Mouse (Mus musculus) midbrain, embryonic 14.5 days (tissue): Measurements from ENCODE around the gene Tpk1. TPM values are rescaled to one million over a fixed set of nuclear protein-coding genes. Genes with fewer than 3 reads are reported as not detected.

Experiments
- ATAC-seq: fragments of 200-750 bp; cut with Nextera tagmentation; 2 replicates; pipeline ENCODE4 v1.8.0; 2017; ENCODE audit warnings: moderate number of reproducible peaks, moderate library complexity; ENCODE audit not compliant: low FRiP score, low TSS enrichment
- DNase-seq: peaks from one replicate; pipeline ENCODE4 v3.0.0-alpha.2; 2015
- H3K27ac ChIP-seq: fragments of 300-500 bp; sonication (generic); replicated peaks from 2 replicates; pipeline ENCODE4 v1.5.1; 2014; ENCODE audit warnings: mild to moderate bottlenecking, low read depth, low read length, moderate library complexity
- H3K27me3 ChIP-seq: fragments of 300-500 bp; sonication (generic); 2 replicates; pipeline ENCODE4 v1.6.1; 2014; ENCODE audit warnings: low read length, control low read depth, mixed read lengths; ENCODE audit not compliant: control insufficient read depth, insufficient read depth
- H3K36me3 ChIP-seq: fragments of 300-500 bp; sonication (generic); 2 replicates; pipeline ENCODE4 v1.6.1; 2014; ENCODE audit warnings: low read length, control low read depth; ENCODE audit not compliant: control insufficient read depth, insufficient read depth
- H3K4me1 ChIP-seq: fragments of 300-500 bp; sonication (generic); 2 replicates; pipeline ENCODE4 v1.6.1; 2014; ENCODE audit warnings: mild to moderate bottlenecking, antibody characterized with exemption, low read length, control low read depth; ENCODE audit not compliant: control insufficient read depth, insufficient read depth
- H3K4me2 ChIP-seq: fragments of 300-500 bp; sonication (generic); 2 replicates; pipeline ENCODE4 v1.6.1; 2014; ENCODE audit warnings: mild to moderate bottlenecking, low read length, moderate library complexity
- H3K4me3 ChIP-seq: fragments of 300-500 bp; sonication (generic); replicated peaks from 2 replicates; pipeline ENCODE4 v1.5.1; 2014; ENCODE audit warnings: low read depth, low read length
- H3K9ac ChIP-seq: fragments of 300-500 bp; sonication (generic); replicated peaks from 2 replicates; pipeline ENCODE4 v1.6.1; 2014; ENCODE audit warnings: mild to moderate bottlenecking, low read length, moderate library complexity
- H3K9me3 ChIP-seq: fragments of 300-500 bp; sonication (generic); 2 replicates; pipeline ENCODE4 v1.6.1; 2016; ENCODE audit warnings: low read length, control low read depth, mixed read lengths; ENCODE audit not compliant: control insufficient read depth
- WGBS: fragments of 180-500 bp; shearing (Covaris S2); extraction: QIAGEN DNeasy Blood & Tissue Kit; methylation state at CpG from one replicate; pipeline ENCODE4 v1.1.7; 2014; 5-methylcytosine and 5-hydroxymethylcytosine counted together
- polyA plus RNA-seq: library from polyadenylated mRNA; unstranded; fragments of >200 nt; fragmentation: Nextera tagmentation; extraction: Ambion mirVana; gene quantifications from 2 replicates; pipeline ENCODE4 v1.2.1, GENCODE M21; 2014

Gene Tpk1
- polyA plus RNA-seq, result 4.0 and 6.9 TPM in 2 replicates

DNA sequence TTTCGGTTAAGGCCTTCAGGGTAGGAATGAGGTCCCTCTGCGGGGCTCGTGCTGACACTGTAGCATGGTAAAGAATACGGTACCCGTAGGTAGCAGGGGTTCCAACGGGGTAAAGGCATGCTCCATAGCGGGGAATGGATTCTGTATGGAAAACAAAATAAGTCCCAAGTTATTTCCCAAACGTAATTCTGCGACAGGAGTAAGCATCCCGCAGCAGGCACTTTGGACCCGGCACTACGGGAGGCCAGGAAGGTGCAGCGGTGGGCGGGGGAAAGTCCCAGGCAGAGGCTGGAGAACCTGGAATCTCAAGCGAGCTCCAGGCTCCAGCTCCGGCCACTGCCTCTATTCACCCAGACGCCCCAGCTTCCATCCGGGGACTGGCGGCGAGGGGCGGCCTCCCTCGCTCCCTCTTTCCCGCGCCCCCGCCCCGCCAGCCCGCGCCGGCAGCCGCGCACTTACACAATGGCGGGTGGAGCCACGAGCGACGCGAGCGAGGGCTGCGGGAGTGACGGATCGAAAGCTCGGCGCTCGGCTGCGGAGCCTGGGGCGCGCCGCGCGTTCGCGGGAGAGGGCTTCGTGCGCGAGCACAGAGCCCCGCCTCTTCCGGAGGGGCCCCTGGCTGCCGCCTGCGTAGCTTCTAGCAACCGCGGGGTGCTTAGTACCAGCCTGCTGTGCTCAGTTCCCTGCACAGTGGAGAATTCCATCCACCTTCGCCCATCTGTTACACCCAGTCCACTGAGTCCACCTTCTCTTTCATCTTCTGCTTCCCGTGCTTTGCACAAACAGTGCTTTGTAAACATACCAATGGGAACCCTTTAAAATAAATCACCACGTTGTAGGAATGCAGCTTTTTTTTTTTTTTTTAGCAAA lies at the start of gene Tpk1:
TSS of gene Tpk1 (minus strand) at position 602 of the 870 bp plus-strand sequence.
- H3K9ac ChIP-seq, result peak within 1 kb of the TSS; percentile 87
- ATAC-seq, result peak; percentile 99

GRCm38 (mm10) chr6:43702810-43703614 lies 36.9 kb upstream of the Tpk1 start:
- ATAC-seq, result no peak
- H3K9me3 ChIP-seq, result no peaks in the 10 kb centered on the region

More for the DNA sequence above, at the start of gene Tpk1:
- H3K4me1 ChIP-seq, result no peaks in the 10 kb centered on the region
- peak within 1 kb of the TSS; percentile 62 for H3K4me2 ChIP-seq
- no peaks in the 10 kb centered on the region for H3K9me3 ChIP-seq
- peak; percentile 99 for DNase-seq
- H3K27ac ChIP-seq, result peak within 1 kb of the TSS; percentile 97
- no peaks in the 10 kb centered on the region for H3K36me3 ChIP-seq
- under 1% methylated on average over 63 of the region's 63 CpGs for WGBS
- H3K27me3 ChIP-seq, result no peaks in the 10 kb centered on the region
- H3K4me3 ChIP-seq, result peak within 1 kb of the TSS; percentile 60

GRCm38 (mm10) chr6:43691863-43692262 lies 25.8 kb upstream of the Tpk1 start:
- H3K9ac ChIP-seq, result no peak overlapping the region
- no peaks in the 10 kb centered on the region for H3K9me3 ChIP-seq
- no peaks in the 10 kb centered on the region for H3K36me3 ChIP-seq
- no peak overlapping the region for H3K27ac ChIP-seq
- DNase-seq, result no peak
- no peak for ATAC-seq
- H3K4me2 ChIP-seq, result no peak overlapping the region
- H3K4me1 ChIP-seq, result no peaks in the 10 kb centered on the region
- H3K27me3 ChIP-seq, result no peaks in the 10 kb centered on the region
- no peak overlapping the region for H3K4me3 ChIP-seq
- WGBS, result 88% methylated on average over 1 of the region's 1 CpGs

More at GRCm38 (mm10) chr6:43702810-43703614, 36.9 kb upstream of the Tpk1 start:
- Histone ChIP-seq H3K4me3 (no peak overlapping the region), H3K36me3 (no peaks in the 10 kb centered on the region), H3K27me3 (no peaks in the 10 kb centered on the region), H3K4me2 (no peak overlapping the region), H3K9ac (no peak overlapping the region), H3K4me1 (no peaks in the 10 kb centered on the region), H3K27ac (no peak overlapping the region)
- DNase-seq, result no peak
- WGBS, result 79% methylated on average over 6 of the region's 6 CpGs

- DNase-seq, result peak; percentile 85
- ATAC-seq, result peak; percentile 67; the same call in 1 of the 2 replicates
- Histone ChIP-seq H3K9ac (no peak overlapping the region), H3K9me3 (no peaks in the 10 kb centered on the region), H3K36me3 (no peaks in the 10 kb centered on the region), H3K27me3 (no peaks in the 10 kb centered on the region), H3K4me3 (no peak overlapping the region), H3K4me1 (no peaks in the 10 kb centered on the region), H3K27ac (no peak overlapping the region), H3K4me2 (no peak overlapping the region)
- WGBS, result 50% methylated on average over 2 of the region's 2 CpGs
Observed at GRCm38 (mm10) chr6:43685985-43686384, 19.9 kb upstream of the Tpk1 start.

- Histone ChIP-seq H3K4me1 (no peaks in the 10 kb centered on the region), H3K9ac (no peak overlapping the region), H3K36me3 (no peaks in the 10 kb centered on the region), H3K27ac (no peak overlapping the region), H3K4me2 (no peak overlapping the region), H3K9me3 (no peaks in the 10 kb centered on the region), H3K4me3 (no peak overlapping the region), H3K27me3 (no peaks in the 10 kb centered on the region)
- WGBS, result 39% methylated on average over 2 of the region's 2 CpGs
- DNase-seq (no peak), ATAC-seq (no peak)
Observed at GRCm38 (mm10) chr6:43682535-43682934, 16.5 kb upstream of the Tpk1 start.

- 86% methylated on average over 2 of the region's 2 CpGs for WGBS
- no peak overlapping the region for H3K4me2 ChIP-seq
- DNase-seq (no peak), ATAC-seq (no peak)
- H3K27me3 ChIP-seq, result no peaks in the 10 kb centered on the region
- no peaks in the 10 kb centered on the region for H3K4me1 ChIP-seq
- no peaks in the 10 kb centered on the region for H3K9me3 ChIP-seq
- no peak overlapping the region for H3K9ac ChIP-seq
- no peaks in the 10 kb centered on the region for H3K36me3 ChIP-seq
- H3K4me3 ChIP-seq, result no peak overlapping the region
- H3K27ac ChIP-seq, result no peak overlapping the region
Observed at GRCm38 (mm10) chr6:43678689-43679212, 12.7 kb upstream of the Tpk1 start.

DNA sequence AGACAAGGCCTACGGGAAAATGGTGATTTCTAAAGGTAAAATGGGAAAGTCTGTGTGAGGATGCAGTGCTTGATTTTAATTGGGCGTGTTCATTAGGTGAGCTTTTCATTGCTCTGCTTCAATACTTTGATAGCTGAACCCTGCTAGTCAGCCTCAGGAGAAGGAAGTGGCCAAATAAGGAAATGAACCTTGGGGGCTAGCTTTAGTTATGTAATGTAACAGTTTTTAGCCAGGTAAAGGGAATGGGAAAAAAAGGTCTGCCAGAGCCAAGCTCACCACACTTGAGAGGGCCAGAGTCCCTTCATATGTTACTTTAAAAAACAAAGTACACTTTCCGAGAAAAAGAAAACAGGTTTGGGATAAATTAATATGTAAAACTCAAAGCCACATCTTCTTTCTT lies 11.5 kb upstream of the Tpk1 start:
- ATAC-seq (no peak), DNase-seq (no peak)
- H3K4me3 ChIP-seq, result no peak overlapping the region
- no peaks in the 10 kb centered on the region for H3K4me1 ChIP-seq
- 84% methylated on average over 3 of the region's 3 CpGs for WGBS
- no peak overlapping the region for H3K9ac ChIP-seq
- no peak overlapping the region for H3K4me2 ChIP-seq
- H3K36me3 ChIP-seq, result no peaks in the 10 kb centered on the region
- no peaks in the 10 kb centered on the region for H3K9me3 ChIP-seq
- no peak overlapping the region for H3K27ac ChIP-seq
- H3K27me3 ChIP-seq, result no peaks in the 10 kb centered on the region

DNA sequence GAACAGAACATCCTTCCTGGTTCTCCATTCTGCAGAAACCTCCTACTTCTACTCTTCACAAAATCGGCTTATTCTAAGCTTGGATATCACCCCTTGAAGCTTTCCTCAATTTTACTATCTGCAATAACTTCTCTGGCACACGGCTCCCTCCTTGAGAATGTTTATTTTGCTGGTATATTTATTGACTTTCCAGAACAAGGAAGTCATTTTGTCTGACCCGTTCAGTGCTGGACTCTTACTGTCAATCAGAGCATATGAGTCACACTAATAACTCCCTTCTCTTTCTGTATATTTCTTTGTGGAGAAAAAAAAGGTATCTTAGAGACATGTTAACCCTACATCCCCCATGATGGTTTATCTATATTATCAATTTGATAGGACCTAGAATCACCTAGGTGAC lies 10.1 kb upstream of the Tpk1 start:
- no peak overlapping the region for H3K27ac ChIP-seq
- H3K4me1 ChIP-seq, result no peaks in the 10 kb centered on the region
- ATAC-seq (no peak), DNase-seq (no peak)
- H3K4me2 ChIP-seq, result no peak overlapping the region
- H3K9me3 ChIP-seq, result no peaks in the 10 kb centered on the region
- 86% methylated on average over 3 of the region's 3 CpGs for WGBS
- no peaks in the 10 kb centered on the region for H3K27me3 ChIP-seq
- no peak overlapping the region for H3K9ac ChIP-seq
- no peaks in the 10 kb centered on the region for H3K36me3 ChIP-seq
- H3K4me3 ChIP-seq, result no peak overlapping the region
